Mouse (Mus musculus) G1E (cell line): ENCODE data around the gene Cep112.

ENCODE experiments used
- CTCF ChIP-seq: IDR thresholded peaks from 2 replicates; pipeline ENCODE4 v1.5.1; 2012; ENCODE audit warnings: low read depth, low read length, inconsistent platforms, mixed read lengths
- GATA1 ChIP-seq: IDR thresholded peaks from 2 replicates; pipeline ENCODE4 v1.6.1; 2012; ENCODE audit warnings: borderline replicate concordance, low read length, inconsistent platforms, mixed read lengths

GRCm38 (mm10) chr11:108845971-108846370 lies 421.0 kb downstream of the Cep112 start:
- TF ChIP-seq CTCF (no peak), GATA1 (no peak)
